Mouse (Mus musculus) myocyte (in vitro differentiated cells): Measurements from ENCODE around the gene S100a13. TPM values are rescaled to one million over a fixed set of nuclear protein-coding genes. Genes with fewer than 3 reads are reported as not detected.

Experiments used
- H3K27me3 ChIP-seq: one replicate; pipeline ENCODE4 v1.6.1; 2011; ENCODE audit not compliant: control insufficient read depth, insufficient read depth, insufficient read length
- H3K36me3 ChIP-seq: one replicate; pipeline ENCODE4 v1.6.1; 2011; ENCODE audit not compliant: control insufficient read depth, insufficient read depth
- H3K4me2 ChIP-seq: one replicate; pipeline ENCODE4 v1.6.1; 2011; ENCODE audit warnings: low read depth, control low read depth
- H3K4me3 ChIP-seq: one replicate; pipeline ENCODE4 v1.5.1; 2011; ENCODE audit warnings: mild to moderate bottlenecking, control low read depth, moderate library complexity
- H3K79me2 ChIP-seq: one replicate; pipeline ENCODE4 v1.6.1; 2011; ENCODE audit not compliant: control insufficient read depth, insufficient read depth
- H3ac ChIP-seq: one replicate; pipeline ENCODE4 v1.6.1; 2011; ENCODE audit not compliant: control insufficient read depth, insufficient read length
- CEBPB ChIP-seq: IDR thresholded peaks from 2 replicates; pipeline ENCODE4 v1.6.1; 2011; ENCODE audit warnings: mild to moderate bottlenecking, moderate library complexity; ENCODE audit not compliant: poor library complexity, insufficient read depth, severe bottlenecking
- E2F4 ChIP-seq: IDR thresholded peaks from one replicate; pipeline ENCODE4 v1.6.1; 2011; ENCODE audit warnings: mild to moderate bottlenecking, control low read depth, moderate library complexity; ENCODE audit not compliant: insufficient read depth
- MAX ChIP-seq: IDR thresholded peaks from one replicate; pipeline ENCODE4 v1.6.1; 2011; ENCODE audit warnings: low read depth, mild to moderate bottlenecking, control low read depth
- MYOD1 ChIP-seq, 3 experiments: IDR thresholded peaks; one replicate each; pipeline ENCODE4 v1.6.1; 2011; ENCODE audit warnings: control low read depth in 2 of 3, low read depth in 2 of 3, mild to moderate bottlenecking in 2 of 3, moderate library complexity in 1 of 3; ENCODE audit not compliant: insufficient read length in 2 of 3, control insufficient read depth in 1 of 3
- MYOG ChIP-seq, 3 experiments: IDR thresholded peaks; one replicate each; pipeline ENCODE4 v1.6.1; 2011; ENCODE audit warnings: control low read depth in 2 of 3, low read depth in 2 of 3, mild to moderate bottlenecking in 2 of 3; ENCODE audit not compliant: insufficient read length in 2 of 3, control insufficient read depth in 1 of 3, insufficient read depth in 1 of 3
- POLR2A ChIP-seq: IDR thresholded peaks from one replicate; pipeline ENCODE4 v1.6.1; 2011; ENCODE audit warnings: low read depth, mild to moderate bottlenecking, control low read depth, moderate library complexity; ENCODE audit not compliant: insufficient read length
- POLR2AphosphoS2 ChIP-seq: IDR thresholded peaks from one replicate; pipeline ENCODE4 v1.6.1; 2011; ENCODE audit warnings: low read depth, control low read depth; ENCODE audit not compliant: insufficient read length
- REST ChIP-seq: IDR thresholded peaks from one replicate; pipeline ENCODE4 v1.6.1; 2011; ENCODE audit warnings: mild to moderate bottlenecking, control low read depth, moderate library complexity; ENCODE audit not compliant: insufficient read depth, insufficient read length
- SRF ChIP-seq: IDR thresholded peaks from one replicate; pipeline ENCODE4 v1.6.1; 2011; ENCODE audit warnings: low read depth; ENCODE audit not compliant: control insufficient read depth, insufficient read length
- TCF12 ChIP-seq: IDR thresholded peaks from one replicate; pipeline ENCODE4 v1.6.1; 2011; ENCODE audit warnings: mild to moderate bottlenecking, control low read depth; ENCODE audit not compliant: poor library complexity, insufficient read depth, severe bottlenecking
- TCF3 ChIP-seq: IDR thresholded peaks from one replicate; pipeline ENCODE4 v1.6.1; 2011; ENCODE audit warnings: low read depth, control low read depth; ENCODE audit not compliant: insufficient read length
- USF1 ChIP-seq: IDR thresholded peaks from one replicate; pipeline ENCODE4 v1.6.1; 2011; ENCODE audit warnings: low read depth, mild to moderate bottlenecking, control low read depth, moderate library complexity
- polyA plus RNA-seq: library from polyadenylated mRNA; unstranded; fragments of >200 nt; fragmentation: generic; extraction: Trizol; gene quantifications from one replicate; pipeline ENCODE4 v1.2.1, GENCODE M21; 2012; ENCODE audit warnings: missing spikeins

S100a13 gene
- polyA plus RNA-seq, 1 experiment, result 106 TPM

DNA sequence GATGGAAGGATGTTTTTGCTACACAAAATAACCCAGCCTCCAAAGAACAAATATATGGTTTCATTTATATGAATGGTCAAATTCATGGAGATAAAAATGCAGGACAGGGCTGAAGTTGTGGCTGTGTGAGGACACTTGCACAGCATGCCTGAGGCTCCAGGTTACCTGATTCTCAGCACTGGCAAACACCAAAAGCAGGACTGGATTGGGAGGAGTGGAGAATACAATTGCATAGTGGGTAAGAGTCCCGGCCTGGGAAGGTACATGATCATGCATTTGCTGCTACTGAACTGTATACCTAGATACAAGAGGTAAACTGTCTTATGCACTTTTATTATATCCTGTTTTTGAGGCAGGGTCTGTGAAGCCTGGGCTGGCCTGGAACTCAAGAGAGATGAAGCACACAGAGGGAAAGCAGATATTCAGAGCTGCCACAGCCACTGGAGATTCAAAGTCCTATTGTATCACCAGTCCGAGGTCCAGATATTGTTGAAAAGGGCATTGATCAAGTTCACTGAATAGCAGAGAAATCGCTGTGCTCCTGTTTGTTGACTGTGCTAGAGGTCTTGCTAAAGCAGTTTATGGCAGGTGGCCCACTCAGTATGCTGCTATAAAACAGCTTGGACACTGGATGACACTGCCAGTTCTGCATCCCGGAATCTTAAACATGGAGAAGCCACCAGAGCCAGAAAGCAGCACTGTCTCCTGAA is 20.2 kb upstream of the S100a13 start:
- Histone ChIP-seq H3ac (no peak overlapping the region), H3K4me2 (no peak overlapping the region), H3K79me2 (peaks cover 11% of the 10 kb centered on the region), H3K27me3 (no peaks in the 10 kb centered on the region), H3K36me3 (peaks cover 29% of the 10 kb centered on the region), H3K4me3 (no peak overlapping the region)
- TF ChIP-seq TCF3 (no peak), REST (no peak), CEBPB (no peak), MYOG (IDR thresholded peaks at IDR 0.05; ENCODE audit: control insufficient read depth in 1 of 3, insufficient read depth in 1 of 3, insufficient read length in 2 of 3, low read depth in 2 of 3) (no peak), SRF (no peak), MAX (no peak), MYOD1 (IDR thresholded peaks at IDR 0.05; ENCODE audit: control insufficient read depth in 1 of 3, insufficient read length in 2 of 3, low read depth in 2 of 3) (no peak)

DNA sequence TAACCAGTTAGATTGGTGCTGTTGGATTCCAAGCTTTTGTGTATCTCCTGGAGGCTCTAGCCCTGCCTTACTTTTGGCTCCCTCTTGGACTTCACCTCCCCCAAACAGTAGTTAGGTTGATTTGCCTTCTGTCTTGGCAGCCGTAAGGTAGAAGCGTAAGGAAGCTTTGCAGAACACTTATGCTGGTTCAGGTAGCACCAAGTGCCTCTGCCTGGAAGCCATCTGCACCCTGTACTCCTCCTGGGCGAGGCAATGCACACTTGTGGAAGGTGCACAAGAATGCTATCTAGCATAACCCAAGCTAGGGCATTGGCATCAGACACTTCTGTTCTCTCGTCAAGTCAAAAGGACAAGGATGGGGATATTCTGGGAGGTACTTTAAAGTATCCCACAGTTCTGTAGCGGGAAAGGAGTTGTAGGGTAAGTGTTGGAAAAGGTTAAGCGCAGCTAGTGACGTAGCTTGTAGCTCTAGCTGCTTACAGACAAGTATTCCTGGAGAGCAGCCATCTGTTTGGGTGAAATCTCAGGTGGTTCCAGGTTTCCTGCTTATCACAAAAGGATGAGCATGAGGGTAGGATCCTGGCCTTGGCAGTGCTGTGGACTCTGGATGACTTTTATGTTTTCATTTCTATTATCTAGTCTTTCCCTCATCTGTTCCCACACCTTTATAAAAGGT is 18.2 kb upstream of the S100a13 start:
- H3ac ChIP-seq, result no peak overlapping the region
- peak; percentile 70 for TF ChIP-seq POLR2AphosphoS2
- TF ChIP-seq MAX, result no peak
- peak; percentile 17 for TF ChIP-seq POLR2A
- H3K4me2 ChIP-seq, result no peak overlapping the region
- no peaks in the 10 kb centered on the region for H3K27me3 ChIP-seq
- peaks cover 37% of the 10 kb centered on the region for H3K36me3 ChIP-seq
- no peaks in the 10 kb centered on the region for H3K79me2 ChIP-seq
- H3K4me3 ChIP-seq, result no peak overlapping the region

DNA sequence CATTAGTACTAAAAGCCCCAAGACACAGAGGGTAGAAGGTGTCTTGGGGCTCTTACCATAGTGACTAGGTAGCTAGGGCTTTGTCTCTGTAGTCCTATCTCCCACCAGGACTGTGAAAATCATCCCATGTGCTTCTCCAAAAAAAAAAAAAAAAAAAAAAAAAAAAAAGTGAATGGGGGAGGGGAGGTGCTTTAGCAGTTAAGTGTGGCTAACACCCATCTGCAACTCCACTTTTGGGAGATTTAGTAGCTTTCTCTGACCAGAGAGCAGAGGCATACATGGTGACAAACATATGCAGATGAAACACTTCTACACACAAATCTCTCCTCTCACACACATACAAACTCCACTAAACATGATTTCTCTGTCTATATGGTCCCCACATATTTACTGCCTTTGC is 16.6 kb upstream of the S100a13 start:
- H3K79me2 ChIP-seq, result no peaks in the 10 kb centered on the region
- no peak overlapping the region for H3ac ChIP-seq
- no peak overlapping the region for H3K4me2 ChIP-seq
- H3K36me3 ChIP-seq, result peaks cover 53% of the 10 kb centered on the region
- TF ChIP-seq CEBPB, result no peak
- no peak for TF ChIP-seq POLR2AphosphoS2
- TF ChIP-seq POLR2A, result no peak
- TF ChIP-seq MYOG (IDR thresholded peaks at IDR 0.05; ENCODE audit: control insufficient read depth in 1 of 3, insufficient read depth in 1 of 3, insufficient read length in 2 of 3, low read depth in 2 of 3), result no peak
- TF ChIP-seq USF1, result no peak
- no peak for TF ChIP-seq SRF
- TF ChIP-seq E2F4, result no peak
- no peak for TF ChIP-seq TCF3
- TF ChIP-seq MAX, result no peak
- TF ChIP-seq MYOD1 (IDR thresholded peaks at IDR 0.05; ENCODE audit: control insufficient read depth in 1 of 3, insufficient read length in 2 of 3, low read depth in 2 of 3), result no peak
- TF ChIP-seq REST, result no peak
- TF ChIP-seq TCF12, result no peak
- H3K4me3 ChIP-seq, result no peak overlapping the region
- H3K27me3 ChIP-seq, result no peaks in the 10 kb centered on the region

DNA sequence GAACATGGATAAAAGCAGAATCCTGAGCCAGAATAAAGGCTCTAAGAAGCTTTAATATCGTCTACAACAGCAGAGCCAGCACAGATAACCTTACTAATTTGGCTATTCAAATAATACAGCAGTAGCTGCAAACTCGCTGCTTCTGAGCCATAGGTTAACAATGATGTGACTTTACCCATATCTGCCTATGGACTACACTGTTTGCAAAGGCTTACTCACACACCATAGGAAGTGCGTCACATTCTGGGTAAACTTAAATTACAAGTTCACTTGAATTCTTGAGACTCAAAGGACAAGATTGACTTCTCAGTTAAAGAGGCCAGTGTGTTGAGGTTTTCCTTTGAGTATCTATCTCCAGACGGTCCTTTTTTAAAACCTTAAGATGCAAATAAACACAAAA is 10.8 kb upstream of the S100a13 start:
- no peak overlapping the region for H3ac ChIP-seq
- no peak overlapping the region for H3K4me2 ChIP-seq
- H3K4me3 ChIP-seq, result no peak overlapping the region
- peaks cover 84% of the 10 kb centered on the region for H3K36me3 ChIP-seq
- no peak for TF ChIP-seq POLR2A
- TF ChIP-seq SRF, result no peak
- TF ChIP-seq POLR2AphosphoS2, result no peak
- no peak for TF ChIP-seq USF1
- TF ChIP-seq MYOD1 (IDR thresholded peaks at IDR 0.05; ENCODE audit: control insufficient read depth in 1 of 3, insufficient read length in 2 of 3, low read depth in 2 of 3), result no peak
- peaks cover 55% of the 10 kb centered on the region for H3K79me2 ChIP-seq
- H3K27me3 ChIP-seq, result no peaks in the 10 kb centered on the region

DNA sequence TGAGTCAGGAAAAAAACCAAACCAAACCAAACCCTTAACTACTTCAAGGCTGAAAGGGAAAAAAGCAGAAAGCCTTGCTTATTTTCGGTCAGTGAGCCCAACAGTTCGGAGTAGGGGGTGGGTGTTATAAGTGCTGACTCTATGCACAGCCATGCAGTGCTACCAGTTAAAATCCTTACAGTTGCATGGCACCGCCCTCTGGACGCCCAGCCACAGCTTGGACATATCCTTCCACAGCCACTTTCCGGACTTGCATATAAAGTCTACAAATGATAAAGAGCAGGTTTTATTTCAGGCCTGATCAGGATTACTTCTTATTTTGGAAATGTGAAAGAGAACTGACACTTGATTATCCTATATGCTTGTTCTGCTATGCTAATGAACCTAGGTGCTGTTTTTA is 9.0 kb upstream of the S100a13 start:
- no peak overlapping the region for H3ac ChIP-seq
- peaks cover 72% of the 10 kb centered on the region for H3K36me3 ChIP-seq
- H3K79me2 ChIP-seq, result peaks cover 61% of the 10 kb centered on the region
- no peak overlapping the region for H3K4me3 ChIP-seq
- H3K4me2 ChIP-seq, result no peak overlapping the region
- H3K27me3 ChIP-seq, result no peaks in the 10 kb centered on the region
- TF ChIP-seq MAX (no peak), MYOD1 (IDR thresholded peaks at IDR 0.05; ENCODE audit: control insufficient read depth in 1 of 3, insufficient read length in 2 of 3, low read depth in 2 of 3) (no peak), POLR2AphosphoS2 (no peak), TCF3 (no peak), POLR2A (no peak), SRF (no peak), USF1 (no peak), CEBPB (no peak)
